Mouse (Mus musculus) neural tube, postnatal 0 days (tissue): Measurements from ENCODE around the gene Spryd4. TPM values are rescaled to one million over a fixed set of nuclear protein-coding genes. Genes with fewer than 3 reads are reported as not detected.

Experiments
- polyA plus RNA-seq: library from polyadenylated mRNA; unstranded; fragments of >200 nt; fragmentation: Nextera tagmentation; extraction: Ambion mirVana; gene quantifications from 2 replicates; pipeline ENCODE4 v1.2.1, GENCODE M21; 2015

Gene Spryd4
- polyA plus RNA-seq = 25.4 and 26.1 TPM in 2 replicates

GRCm38 (mm10) chr10:128211390-128212108, at the start of gene Spryd4:
Gene Spryd4, minus strand, starts transcription at chr10:128211807.

GRCm38 (mm10) chr10:128253677-128254255, 42.2 kb upstream of the Spryd4 start, which contains the start of gene Apon:
Gene Apon, plus strand, starts transcription at chr10:128254096.

GRCm38 (mm10) chr10:128231697-128232419, 20.3 kb upstream of the Spryd4 start, which contains the start of gene Timeless:
Gene Timeless, plus strand, starts transcription at chr10:128232065.

GRCm38 (mm10) chr10:128225538-128225937, 13.9 kb upstream of the Spryd4 start, which contains the start of gene Mip:
Gene Mip, plus strand, starts transcription at chr10:128225838.

GRCm38 (mm10) chr10:128194024-128194550, 17.5 kb downstream of the Spryd4 start, which contains the start of gene Gls2:
Gene Gls2, plus strand, starts transcription at chr10:128194457.

GRCm38 (mm10) chr10:128179989-128180388, 31.6 kb downstream of the Spryd4 start, which contains the start of gene Rbms2:
Gene Rbms2, minus strand, starts transcription at chr10:128180297.

Other genes with a start within 250 kb of the Spryd4 start
- gene Hsd17b6, start 204.2 kb downstream of the Spryd4 start, polyA plus RNA-seq = not detected in 2 replicates
- gene Prim1, start 196.6 kb downstream of the Spryd4 start, polyA plus RNA-seq = 24.3 and 26.1 TPM in 2 replicates
- 431 and 441 TPM in 2 replicates for gene Naca, start 176.2 kb downstream of the Spryd4 start, polyA plus RNA-seq
- gene Ptges3, start 152.9 kb downstream of the Spryd4 start, polyA plus RNA-seq = 362 and 422 TPM in 2 replicates
- gene Atp5b, start 128.5 kb downstream of the Spryd4 start, polyA plus RNA-seq = 2,307 and 2,329 TPM in 2 replicates
- gene Baz2a, start 120.2 kb downstream of the Spryd4 start, polyA plus RNA-seq = 10.3 and 11.0 TPM in 2 replicates
- gene Rbms2, start 31.5 kb downstream of the Spryd4 start, polyA plus RNA-seq = 6.5 and 7.0 TPM in 2 replicates
- 2.4 and 3.4 TPM in 2 replicates for gene Gls2, start 17.4 kb downstream of the Spryd4 start, polyA plus RNA-seq
- not detected in 2 replicates for gene Mip, start 14.0 kb upstream of the Spryd4 start, polyA plus RNA-seq
- 11.0 and 13.3 TPM in 2 replicates for gene Timeless, start 20.3 kb upstream of the Spryd4 start, polyA plus RNA-seq
- not detected in 2 replicates for gene Apon, start 42.3 kb upstream of the Spryd4 start, polyA plus RNA-seq
- 0.52 and 0.73 TPM in 2 replicates for gene Apof, start 56.9 kb upstream of the Spryd4 start, polyA plus RNA-seq
- 12.7 and 12.8 TPM in 2 replicates for gene Stat2, start 58.8 kb upstream of the Spryd4 start, polyA plus RNA-seq
- 0.13 and 0.40 TPM in 2 replicates for gene Il23a, start 86.9 kb upstream of the Spryd4 start, polyA plus RNA-seq
- gene Pan2, start 91.5 kb upstream of the Spryd4 start, polyA plus RNA-seq = 11.9 and 14.3 TPM in 2 replicates
- 196 and 205 TPM in 2 replicates for gene Cnpy2, start 110.7 kb upstream of the Spryd4 start, polyA plus RNA-seq
- 251 and 275 TPM in 2 replicates for gene Cs, start 125.9 kb upstream of the Spryd4 start, polyA plus RNA-seq
- gene Coq10a, start 157.2 kb upstream of the Spryd4 start, polyA plus RNA-seq = 53.4 and 56.3 TPM in 2 replicates
- gene Ankrd52, start 165.3 kb upstream of the Spryd4 start, polyA plus RNA-seq = 10.7 and 13.3 TPM in 2 replicates
- gene Slc39a5, start 189.4 kb upstream of the Spryd4 start, polyA plus RNA-seq = 0.67 and 1.3 TPM in 2 replicates
- 145 TPM in 2 replicates for gene Nabp2, start 199.7 kb upstream of the Spryd4 start, polyA plus RNA-seq
- 65.5 and 72.9 TPM in 2 replicates for gene Rnf41, start 199.8 kb upstream of the Spryd4 start, polyA plus RNA-seq
- 93.1 and 115 TPM in 2 replicates for gene Smarcc2, start 247.4 kb upstream of the Spryd4 start, polyA plus RNA-seq